Mouse (Mus musculus) hindbrain, embryonic 10.5 days (tissue): ENCODE results near the gene Nox4. TPM values are rescaled to one million over a fixed set of nuclear protein-coding genes. Genes with fewer than 3 reads are reported as not detected.

Experiments used
- DNase-seq: peaks from one replicate; pipeline ENCODE4 v3.0.0-alpha.2; 2017; ENCODE audit warnings: low spot score
- H3K27ac ChIP-seq: fragments of 300-500 bp; sonication (generic); 2 replicates; pipeline ENCODE4 v1.5.1; 2016; ENCODE audit warnings: mild to moderate bottlenecking, moderate library complexity
- H3K27me3 ChIP-seq: fragments of 300-500 bp; sonication (generic); 2 replicates; pipeline ENCODE4 v1.6.1; 2016; ENCODE audit warnings: mild to moderate bottlenecking; ENCODE audit not compliant: poor library complexity, insufficient read depth, severe bottlenecking
- H3K36me3 ChIP-seq: fragments of 300-500 bp; sonication (generic); 2 replicates; pipeline ENCODE4 v1.6.1; 2016; ENCODE audit warnings: mild to moderate bottlenecking, moderate library complexity
- H3K4me1 ChIP-seq: fragments of 300-500 bp; sonication (generic); replicated peaks from 2 replicates; pipeline ENCODE4 v1.6.1; 2016; ENCODE audit warnings: mild to moderate bottlenecking
- H3K4me3 ChIP-seq: fragments of 300-500 bp; sonication (generic); 2 replicates; pipeline ENCODE4 v1.5.1; 2016; ENCODE audit warnings: mild to moderate bottlenecking, moderate library complexity
- H3K9me3 ChIP-seq: fragments of 300-500 bp; sonication (generic); 2 replicates; pipeline ENCODE4 v1.6.1; 2016; ENCODE audit warnings: mild to moderate bottlenecking, moderate library complexity
- WGBS: fragments of 180-500 bp; shearing (Covaris S2); methylation state at CpG from one replicate; pipeline ENCODE4 v1.1.7; 2016; 5-methylcytosine and 5-hydroxymethylcytosine counted together
- polyA plus RNA-seq: library from polyadenylated mRNA; unstranded; fragments of >200 nt; fragmentation: Nextera tagmentation; extraction: Ambion mirVana; gene quantifications from 2 replicates; pipeline ENCODE4 v1.2.1, GENCODE M21; 2016

Nox4 gene
- polyA plus RNA-seq, 1 experiment from 2014 or later = 3.9 TPM

DNA sequence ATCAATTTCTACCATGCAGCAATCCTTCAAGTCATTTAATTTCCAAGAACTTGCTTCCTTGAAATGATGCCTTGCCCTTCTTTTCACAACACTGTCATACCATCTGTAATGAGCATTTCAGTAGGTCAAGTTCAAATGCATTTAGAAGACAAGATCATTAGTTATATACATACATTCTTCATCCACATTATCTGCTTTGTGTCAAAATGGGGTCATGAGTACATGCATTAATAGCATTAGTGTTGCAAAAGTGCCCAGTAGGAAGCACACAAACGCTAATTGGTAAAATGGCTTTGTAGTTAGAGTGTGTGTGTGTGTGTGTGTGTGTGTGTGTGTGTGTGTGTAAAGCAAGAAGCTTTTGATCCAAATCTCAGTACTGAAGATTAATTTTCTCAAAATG lies 167.4 kb downstream of the Nox4 start:
- no peaks in the 10 kb centered on the region for H3K36me3 ChIP-seq
- H3K27ac ChIP-seq = no peak overlapping the region
- WGBS = 79% methylated on average over 1 of the region's 1 CpGs
- H3K4me3 ChIP-seq = no peak overlapping the region
- no peaks in the 10 kb centered on the region for H3K4me1 ChIP-seq
- no peak for DNase-seq
- H3K27me3 ChIP-seq = no peaks in the 10 kb centered on the region
- no peaks in the 10 kb centered on the region for H3K9me3 ChIP-seq

Other genes starting within 250 kb of the Nox4 start
- gene Vmn2r79, start 250.0 kb upstream of the Nox4 start, polyA plus RNA-seq = not detected in 2 replicates
- gene Tyr, start 247.4 kb downstream of the Nox4 start, polyA plus RNA-seq = 0.32 and 0.43 TPM in 2 replicates